Mouse (Mus musculus) forebrain, embryonic 10.5 days (tissue): ENCODE measurements around the gene Hax1. TPM values are rescaled to one million over a fixed set of nuclear protein-coding genes. Genes with fewer than 3 reads are reported as not detected.

ENCODE experiments used
- DNase-seq: peaks from one replicate; pipeline ENCODE4 v3.0.0-alpha.2; 2017; ENCODE audit warnings: low spot score; ENCODE audit errors: extremely low spot score
- H3K27ac ChIP-seq: fragments of 300-500 bp; sonication (generic); 2 replicates; pipeline ENCODE4 v1.5.1; 2016; ENCODE audit warnings: mild to moderate bottlenecking
- H3K27me3 ChIP-seq: fragments of 300-500 bp; sonication (generic); 2 replicates; pipeline ENCODE4 v1.6.1; 2016; ENCODE audit warnings: mild to moderate bottlenecking; ENCODE audit not compliant: poor library complexity, severe bottlenecking
- H3K36me3 ChIP-seq: fragments of 300-500 bp; sonication (generic); replicated peaks from 2 replicates; pipeline ENCODE4 v1.6.1; 2016; ENCODE audit warnings: mild to moderate bottlenecking, moderate library complexity
- H3K4me1 ChIP-seq: fragments of 300-500 bp; sonication (generic); 2 replicates; pipeline ENCODE4 v1.6.1; 2016
- H3K4me3 ChIP-seq: fragments of 300-500 bp; sonication (generic); 2 replicates; pipeline ENCODE4 v1.5.1; 2016; ENCODE audit warnings: mild to moderate bottlenecking, moderate library complexity
- H3K9me3 ChIP-seq: fragments of 300-500 bp; sonication (generic); 2 replicates; pipeline ENCODE4 v1.6.1; 2016; ENCODE audit warnings: mild to moderate bottlenecking, moderate library complexity
- WGBS: fragments of 180-500 bp; shearing (Covaris S2); methylation state at CpG from one replicate; pipeline ENCODE4 v1.1.7; 2016; 5-methylcytosine and 5-hydroxymethylcytosine counted together
- microRNA-seq: library from miRNA; unstranded; fragments of <30 nt; microRNA quantifications from one replicate; pipeline ENCODE4, GENCODE M21; 2017
- polyA plus RNA-seq: library from polyadenylated mRNA; unstranded; fragments of >200 nt; fragmentation: Nextera tagmentation; extraction: Ambion mirVana; gene quantifications from 2 replicates; pipeline ENCODE4 v1.2.1, GENCODE M21; 2016

Gene Hax1
- polyA plus RNA-seq, 1 experiment from 2014 or later = 194 TPM

DNA sequence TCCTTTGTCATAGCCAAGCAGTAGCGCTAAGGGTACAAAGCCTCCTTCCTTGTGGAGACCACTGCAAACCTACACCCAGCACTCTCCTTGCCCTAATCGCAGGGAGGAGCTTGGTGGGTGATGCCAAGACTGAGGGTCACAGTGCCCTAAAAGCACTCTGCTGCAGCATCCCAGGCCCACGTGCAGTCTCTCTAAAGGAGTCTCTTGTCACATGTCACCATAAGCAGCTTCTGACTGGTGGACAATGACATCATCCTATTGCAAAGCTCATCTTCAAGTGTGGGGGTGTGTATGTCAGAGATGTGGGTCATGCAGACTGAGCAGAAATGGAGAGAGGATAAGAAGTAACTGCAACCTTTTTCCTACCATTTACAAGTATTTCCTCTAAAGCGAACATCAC, 39.1 kb downstream of the Hax1 start:
- Histone ChIP-seq H3K4me3 (no peak overlapping the region), H3K27ac (no peak overlapping the region), H3K36me3 (peaks cover 52% of the 10 kb centered on the region), H3K4me1 (peaks cover 55% of the 10 kb centered on the region), H3K27me3 (no peaks in the 10 kb centered on the region), H3K9me3 (no peaks in the 10 kb centered on the region)
- WGBS = 74% methylated on average over 4 of the region's 4 CpGs
- no peak for DNase-seq

DNA sequence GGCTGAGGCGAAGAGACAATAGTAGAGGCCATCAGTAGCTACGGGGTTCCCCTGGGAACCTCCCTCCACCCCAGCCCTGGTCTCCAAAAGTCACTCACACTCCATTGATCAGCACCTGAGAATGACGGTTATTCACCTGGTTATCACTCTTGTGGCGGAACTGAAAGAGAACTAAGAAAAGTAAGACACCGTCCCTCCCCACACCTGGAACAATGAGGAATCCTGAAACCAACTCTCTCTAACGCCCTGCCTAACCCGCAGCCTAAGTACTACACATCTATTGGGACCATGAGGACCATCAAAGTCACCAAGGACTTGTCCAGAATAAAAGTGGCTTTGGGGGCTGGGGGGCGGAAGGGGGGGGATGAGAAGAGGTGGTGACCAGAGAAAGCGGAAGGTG, 40.7 kb downstream of the Hax1 start:
- Histone ChIP-seq H3K4me3 (no peak overlapping the region), H3K36me3 (peaks cover 67% of the 10 kb centered on the region), H3K27ac (no peak overlapping the region), H3K27me3 (no peaks in the 10 kb centered on the region), H3K9me3 (no peaks in the 10 kb centered on the region), H3K4me1 (peaks cover 42% of the 10 kb centered on the region)
- no peak for DNase-seq
- WGBS = 97% methylated on average over 9 of the region's 9 CpGs

DNA sequence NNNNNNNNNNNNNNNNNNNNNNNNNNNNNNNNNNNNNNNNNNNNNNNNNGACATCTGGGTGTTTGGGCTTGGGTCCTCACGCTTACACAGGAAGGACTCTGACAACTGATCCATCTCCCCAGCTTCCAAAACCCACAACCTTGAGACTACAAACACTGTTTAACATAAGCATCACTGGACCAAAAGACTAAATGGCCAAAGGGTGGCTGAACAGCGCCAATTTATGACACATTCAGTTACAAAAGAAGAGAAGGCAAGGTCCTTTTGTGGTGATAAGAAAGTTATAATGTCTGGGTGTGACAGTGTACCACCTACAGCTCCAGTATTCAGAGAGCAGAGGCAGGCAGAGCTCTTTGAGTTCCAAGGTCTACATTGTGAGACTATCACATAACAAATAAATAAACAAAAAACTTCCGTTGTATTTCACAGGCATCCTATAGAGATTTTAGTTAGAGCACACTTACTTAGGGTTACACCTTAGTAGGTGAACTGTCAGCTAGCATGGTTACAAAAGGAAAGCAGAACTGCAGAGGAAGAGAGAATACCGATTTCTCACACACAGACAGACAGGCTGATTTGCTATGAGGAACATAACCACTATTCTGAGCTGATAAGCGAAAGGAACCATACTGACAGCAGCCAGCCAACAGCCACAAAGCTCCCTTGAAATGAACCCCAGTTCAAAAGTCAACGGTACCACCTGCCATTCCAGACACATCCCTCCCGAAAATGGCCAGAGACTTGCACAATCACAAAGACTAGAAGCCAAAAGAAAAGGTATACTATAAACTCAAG, 42.2 kb downstream of the Hax1 start:
- Histone ChIP-seq H3K36me3 (peaks cover 82% of the 10 kb centered on the region), H3K4me3 (no peak overlapping the region), H3K4me1 (peaks cover 29% of the 10 kb centered on the region), H3K27me3 (no peaks in the 10 kb centered on the region), H3K27ac (no peak overlapping the region), H3K9me3 (no peaks in the 10 kb centered on the region)
- no peak for DNase-seq
- WGBS = 95% methylated on average over 7 of the region's 7 CpGs

DNA sequence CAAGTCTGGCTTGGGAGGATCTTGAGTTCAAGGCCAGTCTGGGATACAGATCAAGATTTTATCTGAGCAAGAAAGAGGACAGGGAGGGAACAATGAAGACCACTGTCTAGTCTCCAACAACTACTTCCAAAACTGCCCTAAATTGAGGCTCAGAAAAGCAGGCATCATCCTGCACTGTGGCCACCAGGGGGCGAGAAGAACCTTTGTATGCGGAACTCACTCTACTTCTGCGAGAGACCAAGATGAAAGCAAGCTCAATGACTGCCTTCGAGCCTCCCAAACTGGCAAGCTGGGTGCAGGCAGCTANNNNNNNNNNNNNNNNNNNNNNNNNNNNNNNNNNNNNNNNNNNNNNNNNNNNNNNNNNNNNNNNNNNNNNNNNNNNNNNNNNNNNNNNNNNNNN, 45.2 kb downstream of the Hax1 start:
- no peak overlapping the region for H3K4me3 ChIP-seq
- H3K4me1 ChIP-seq = no peaks in the 10 kb centered on the region; the same call in 1 of the 2 replicates
- WGBS = 14% methylated on average over 4 of the region's 4 CpGs
- no peaks in the 10 kb centered on the region for H3K27me3 ChIP-seq
- no peaks in the 10 kb centered on the region for H3K9me3 ChIP-seq
- H3K27ac ChIP-seq = no peak overlapping the region
- peaks cover 99% of the 10 kb centered on the region for H3K36me3 ChIP-seq
- peak; percentile 79 for DNase-seq

DNA sequence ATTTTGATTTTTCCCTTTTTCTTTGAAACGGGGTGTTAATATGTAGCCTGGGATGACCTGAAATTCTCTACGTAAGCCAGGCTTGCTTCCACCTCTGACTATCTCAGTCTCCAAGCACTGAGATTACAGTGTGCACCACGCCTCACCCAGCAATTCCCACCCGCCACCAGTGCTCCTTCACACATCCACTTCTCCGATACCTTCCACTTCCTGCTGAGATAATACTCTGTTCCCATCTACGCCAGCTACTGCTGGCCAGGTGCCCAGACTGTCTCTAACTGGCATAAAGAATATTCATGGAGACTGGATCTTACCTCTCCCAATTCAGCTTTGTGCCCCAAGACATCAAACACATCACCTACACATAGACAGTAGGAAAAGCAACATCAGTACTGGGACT, 49.9 kb downstream of the Hax1 start:
- no peaks in the 10 kb centered on the region for H3K4me1 ChIP-seq
- peaks cover 100% of the 10 kb centered on the region for H3K36me3 ChIP-seq
- no peak overlapping the region for H3K4me3 ChIP-seq
- H3K27me3 ChIP-seq = no peaks in the 10 kb centered on the region
- no peaks in the 10 kb centered on the region for H3K9me3 ChIP-seq
- DNase-seq = no peak
- WGBS = 96% methylated on average over 6 of the region's 6 CpGs
- no peak overlapping the region for H3K27ac ChIP-seq

DNA sequence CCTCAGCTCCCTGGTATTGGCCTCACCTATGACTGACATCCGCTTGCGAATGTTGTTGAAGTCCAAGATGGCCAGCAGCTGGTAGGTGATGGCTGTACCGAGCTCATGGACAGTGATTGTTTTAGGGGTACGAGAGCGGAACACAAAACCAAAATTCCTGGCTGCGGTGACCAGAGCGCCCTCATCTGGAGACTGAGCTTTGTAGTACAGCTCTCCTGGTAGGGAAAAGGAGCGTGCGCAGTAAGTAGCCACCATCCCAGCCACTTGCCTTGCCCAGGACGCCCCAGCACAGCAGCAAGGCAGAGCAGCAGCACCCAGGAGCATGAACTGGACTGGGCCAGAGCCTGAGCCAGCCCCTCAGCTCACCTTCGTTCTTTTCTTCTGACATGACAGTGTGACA, 50.6 kb downstream of the Hax1 start:
- Histone ChIP-seq H3K27me3 (no peaks in the 10 kb centered on the region), H3K27ac (no peak overlapping the region), H3K4me1 (no peaks in the 10 kb centered on the region), H3K9me3 (no peaks in the 10 kb centered on the region), H3K36me3 (peaks cover 100% of the 10 kb centered on the region), H3K4me3 (no peak overlapping the region)
- 89% methylated on average over 11 of the region's 11 CpGs for WGBS
- DNase-seq = no peak

Small RNAs within 50 kb of the gene (microRNA-seq; reads per million reads assigned to microRNA genes)
- gene Mir7669 = 2.4 reads per million

Other genes with a start within 250 kb of the Hax1 start
- 2.4 and 3.8 TPM in 2 replicates for gene Chrnb2, start 234.1 kb downstream of the Hax1 start, polyA plus RNA-seq
- gene Ube2q1, start 225.2 kb downstream of the Hax1 start, polyA plus RNA-seq = 11.8 and 12.7 TPM in 2 replicates
- 2.3 TPM in 2 replicates for gene She, start 167.4 kb downstream of the Hax1 start, polyA plus RNA-seq
- gene Il6ra, start 85.6 kb downstream of the Hax1 start, polyA plus RNA-seq = 0.35 and 0.50 TPM in 2 replicates
- 11.2 and 14.4 TPM in 2 replicates for gene Atp8b2, start 35.3 kb downstream of the Hax1 start, polyA plus RNA-seq
- gene 4933434E20Rik, start 52.9 kb upstream of the Hax1 start, polyA plus RNA-seq = 210 and 216 TPM in 2 replicates
- 220 and 222 TPM in 2 replicates for gene Ubap2l, start 53.8 kb upstream of the Hax1 start, polyA plus RNA-seq
- 579 and 590 TPM in 2 replicates for gene Tpm3, start 73.9 kb upstream of the Hax1 start, polyA plus RNA-seq
- 0.61 and 0.64 TPM in 2 replicates for gene Nup210l, start 105.4 kb upstream of the Hax1 start, polyA plus RNA-seq
- 1,069 and 1,078 TPM in 2 replicates for gene Rps27, start 214.9 kb upstream of the Hax1 start, polyA plus RNA-seq
- 24.4 and 25.6 TPM in 2 replicates for gene Rab13, start 214.9 kb upstream of the Hax1 start, polyA plus RNA-seq
- 89.4 and 96.6 TPM in 2 replicates for gene Jtb, start 232.8 kb upstream of the Hax1 start, polyA plus RNA-seq
- 4.5 and 5.8 TPM in 2 replicates for gene Creb3l4, start 244.7 kb upstream of the Hax1 start, polyA plus RNA-seq
- gene Slc39a1, start 249.4 kb upstream of the Hax1 start, polyA plus RNA-seq = 69.6 and 75.4 TPM in 2 replicates